Mouse (Mus musculus) T-helper 17 cell (primary cell): ENCODE data around the gene Epha6.

ENCODE experiments used
- in situ Hi-C, 2 experiments: fragments of 300-600 bp; cut with MboI, MseI; formaldehyde crosslinking; loops; 1 replicate in 1 of 2; 2 replicates in 1 of 2; pipeline ENCODE4 v1.15.1; 2025; ENCODE audit warnings: high pct_unique_total_duplicates in 2 of 2

The Epha6 gene

DNA sequence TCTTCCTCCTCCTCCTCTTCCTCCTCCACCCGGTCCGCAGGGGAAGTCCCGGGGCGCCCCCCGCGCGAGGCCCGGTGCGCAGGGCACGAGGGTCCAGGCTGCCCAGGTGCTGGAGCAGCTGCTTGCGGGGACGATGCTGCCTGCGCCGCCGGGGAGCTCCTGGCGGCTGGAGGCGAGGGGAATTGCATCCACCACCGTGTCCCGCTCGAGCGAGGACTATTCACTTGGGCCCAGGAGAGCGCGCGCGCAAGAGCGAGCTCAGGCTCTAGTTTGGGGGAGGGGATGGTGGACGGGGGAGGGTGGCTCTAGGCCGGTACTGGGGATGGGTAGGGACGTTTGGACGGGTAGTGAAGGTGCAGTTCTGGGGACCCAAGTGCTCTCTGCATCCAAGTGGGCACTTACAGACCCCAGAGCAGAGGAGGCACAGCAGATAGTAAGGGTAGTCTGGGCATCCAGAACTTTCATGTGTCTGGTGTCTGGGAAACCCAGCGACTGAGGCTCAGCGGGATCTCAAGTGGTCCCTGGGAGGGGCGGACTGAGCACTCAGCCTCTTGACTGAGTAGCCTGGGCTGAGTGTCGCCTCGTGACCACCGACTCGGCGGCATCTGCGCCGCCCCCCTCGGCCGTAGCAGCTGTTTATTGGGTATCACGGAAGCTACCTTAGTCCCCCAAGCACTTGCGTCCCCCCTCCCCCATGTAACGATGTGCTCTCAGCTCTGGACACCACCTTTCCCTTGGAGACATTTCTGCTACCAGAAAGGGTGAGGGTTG, at the start of gene Epha6:
TSS of gene Epha6 (minus strand) at position 471 of the 771 bp plus-strand sequence.
- in situ Hi-C loops = no loop called here

DNA sequence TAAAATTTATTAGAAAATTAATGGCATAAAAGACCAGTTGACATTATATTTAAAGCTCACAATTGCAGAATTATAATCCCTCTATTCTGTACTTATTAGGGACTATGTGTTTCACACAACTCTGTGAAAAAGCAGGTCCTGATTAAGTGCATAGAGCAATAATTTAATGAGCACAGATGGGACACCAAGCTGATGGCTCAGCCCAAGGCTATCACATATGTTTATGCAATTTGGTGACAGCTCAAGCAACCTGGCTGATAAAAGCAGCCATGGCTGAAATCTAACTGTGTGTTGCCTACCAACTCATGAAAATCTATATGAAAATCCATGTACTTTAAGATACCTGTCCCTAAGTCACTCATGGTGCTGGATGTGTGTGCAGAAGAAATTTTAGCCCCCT, 46.4 kb upstream of the Epha6 start:
- in situ Hi-C loops = no loop called here

DNA sequence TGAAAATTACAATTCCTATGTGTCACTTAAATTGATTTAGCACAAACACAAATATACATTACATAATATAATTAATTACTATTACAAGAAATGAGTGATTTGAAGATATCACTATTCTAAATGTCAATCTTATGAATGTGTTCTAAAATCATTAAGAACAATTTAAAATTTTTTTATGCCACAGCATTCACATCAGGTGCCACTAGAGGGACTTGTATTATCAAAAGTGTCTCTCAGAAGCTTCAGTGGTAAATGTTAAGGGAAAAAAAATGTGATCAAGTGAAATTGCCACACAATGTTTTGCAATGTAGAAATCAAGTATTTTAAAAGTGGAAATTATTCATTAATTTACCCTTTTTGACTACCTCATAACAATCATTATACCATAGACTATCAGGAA, 22.8 kb upstream of the Epha6 start:
- in situ Hi-C loops = no loop called here

DNA sequence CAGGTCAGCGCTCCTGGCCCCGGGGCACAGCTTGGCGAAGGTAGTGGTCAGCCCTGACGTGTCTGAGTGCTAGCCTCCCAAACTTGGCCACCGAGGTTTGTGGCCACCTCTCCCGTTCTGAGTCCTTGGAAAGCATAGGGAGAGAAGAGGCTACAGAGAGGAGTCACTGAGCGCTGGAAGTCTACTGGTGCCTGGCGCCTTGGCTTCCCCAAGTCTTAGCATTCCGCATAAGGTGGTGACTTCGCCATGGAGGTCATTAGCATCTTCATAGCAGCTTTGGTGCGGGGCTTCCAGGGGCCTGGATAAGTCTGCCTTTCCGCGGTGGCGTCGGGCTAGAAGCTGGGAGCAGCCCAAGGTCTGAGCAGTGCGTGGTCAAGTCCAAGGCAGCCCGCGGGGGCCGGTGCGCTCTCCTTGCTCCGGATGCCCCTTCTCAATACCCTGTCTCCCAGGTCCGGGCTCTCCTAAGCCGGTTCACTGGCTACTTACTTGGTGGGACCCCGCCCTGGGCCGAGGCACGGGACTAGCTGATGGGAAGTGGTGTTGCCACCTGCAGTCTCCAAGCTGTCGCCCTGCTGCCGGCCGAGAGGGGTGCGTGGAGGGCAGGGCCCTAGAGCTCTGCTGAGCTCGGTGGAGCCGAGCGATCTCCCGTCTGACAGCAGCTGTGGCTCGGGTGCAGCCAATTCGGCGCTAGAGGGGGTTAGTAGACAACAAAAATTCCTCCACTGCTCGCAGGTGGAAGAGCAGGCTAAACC, 677 bp upstream of the Epha6 start:
- in situ Hi-C loops = no loop called here

- in situ Hi-C loops = no loop called here
Observed at GRCm38 (mm10) chr16:60604613-60605012, 718 bp downstream of the Epha6 start.

- in situ Hi-C loops = no loop called here
Observed at GRCm38 (mm10) chr16:60585322-60585721, 20.0 kb downstream of the Epha6 start.

DNA sequence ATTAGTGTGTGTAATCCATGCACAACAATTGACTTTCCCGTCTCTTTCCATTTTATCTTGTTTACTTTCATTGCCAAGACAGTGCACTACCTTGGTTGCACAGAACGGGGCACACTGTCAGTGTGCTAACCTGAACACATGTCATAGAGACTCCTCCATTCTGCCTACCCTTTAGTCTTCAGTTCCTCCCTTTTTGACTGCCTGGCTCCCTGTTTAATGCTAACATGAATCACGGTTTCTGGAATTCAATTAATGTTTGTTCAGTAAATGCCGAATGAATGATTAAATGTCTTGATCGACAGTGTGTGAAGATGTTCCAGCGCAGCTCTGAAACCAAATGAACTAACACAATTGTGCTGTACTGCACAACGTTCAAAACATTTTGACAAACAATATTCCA, 20.6 kb downstream of the Epha6 start:
- in situ Hi-C loops = no loop called here

DNA sequence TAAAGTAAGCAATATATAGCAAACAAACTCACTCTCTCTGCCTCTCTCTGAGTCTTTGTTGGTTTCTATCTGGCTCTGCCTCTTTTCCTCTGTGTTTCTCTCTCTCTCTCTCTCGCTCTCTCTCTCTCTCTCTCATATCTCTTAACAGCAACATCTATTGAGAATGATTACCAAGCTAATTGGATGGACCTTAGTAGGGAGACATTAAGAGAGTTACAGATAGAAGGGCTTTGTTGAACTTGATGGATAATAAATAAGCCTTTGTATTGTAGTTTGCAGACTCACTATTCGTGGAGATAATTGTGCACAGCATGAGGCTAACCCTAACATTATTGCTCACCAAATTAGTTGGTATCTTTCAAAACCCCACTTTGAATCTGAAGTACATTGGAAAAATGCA, 34.8 kb downstream of the Epha6 start:
- in situ Hi-C loops = no loop called here

DNA sequence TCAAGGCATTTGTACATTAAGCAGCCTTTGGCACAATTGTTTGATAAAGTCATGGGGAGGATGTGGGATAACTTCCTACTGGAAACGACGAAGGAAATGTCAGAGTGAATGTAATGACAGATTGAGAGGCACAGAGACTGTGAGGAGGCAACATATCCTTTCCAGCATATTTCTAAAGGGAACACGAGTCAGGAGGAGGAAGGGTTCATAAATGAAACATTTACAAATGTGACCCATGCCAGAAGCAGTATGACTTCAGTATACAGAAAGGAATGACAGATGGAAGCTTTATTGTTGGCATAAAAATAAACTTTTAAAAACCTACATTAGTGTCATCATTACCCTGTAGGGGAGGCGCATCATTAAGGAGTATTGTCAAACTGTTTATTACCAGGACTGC, 60.9 kb downstream of the Epha6 start:
- in situ Hi-C loops = no loop called here

- in situ Hi-C loops = no loop called here
Observed at GRCm38 (mm10) chr16:60538233-60538632, 67.1 kb downstream of the Epha6 start.

- in situ Hi-C loops = no loop called here
Observed at GRCm38 (mm10) chr16:60509707-60510106, 95.6 kb downstream of the Epha6 start.

DNA sequence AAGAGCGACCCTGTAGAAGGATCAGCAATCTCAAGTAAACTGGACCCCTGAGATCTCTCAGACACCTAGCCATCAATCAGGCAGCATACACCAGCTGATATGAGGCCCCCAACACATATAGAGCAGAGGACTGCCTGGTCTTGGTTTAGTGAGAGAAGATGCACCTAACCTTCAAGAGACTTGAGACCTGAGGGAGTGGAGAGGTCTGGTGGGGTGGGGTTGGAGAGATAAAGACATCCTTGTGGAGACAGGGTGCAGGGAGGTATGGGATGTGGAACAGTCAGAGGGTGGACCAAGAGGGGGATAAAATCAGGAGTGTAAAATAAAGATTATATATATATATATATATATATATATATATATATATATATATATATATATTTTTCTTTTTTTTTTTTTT, 105.8 kb downstream of the Epha6 start:
- in situ Hi-C loops = no loop called here

- in situ Hi-C loops = no loop called here
Observed at GRCm38 (mm10) chr16:60475776-60476175, 129.6 kb downstream of the Epha6 start.

DNA sequence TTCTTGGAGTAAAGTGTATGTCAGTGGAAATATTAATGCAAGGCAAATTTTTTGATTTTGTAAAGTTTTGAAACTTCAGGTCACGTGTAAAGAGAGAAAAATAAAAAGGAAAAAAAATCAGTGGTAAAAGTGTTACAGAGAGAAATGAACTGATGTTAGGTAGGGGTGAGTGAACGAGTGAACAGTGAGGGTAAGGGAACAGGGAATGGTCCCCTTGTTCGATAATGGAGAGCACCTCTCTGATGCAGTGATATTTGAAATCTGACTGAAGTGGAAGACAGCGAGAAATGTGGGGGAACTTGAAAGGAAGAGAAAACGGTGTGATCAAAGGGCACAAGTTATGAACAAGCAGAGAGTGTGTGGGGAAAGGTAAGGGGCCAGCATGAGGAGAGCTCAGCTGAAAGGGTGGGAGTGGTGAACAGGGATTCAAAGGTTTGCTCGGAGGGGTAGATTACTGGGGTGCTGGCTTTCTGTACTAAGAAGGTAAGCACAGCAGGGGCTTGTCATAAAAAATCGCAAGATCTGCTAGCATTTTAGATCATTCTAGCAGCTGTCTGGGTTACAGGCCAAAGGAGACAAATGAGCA, 137.0 kb downstream of the Epha6 start:
- in situ Hi-C loops = no loop called here

DNA sequence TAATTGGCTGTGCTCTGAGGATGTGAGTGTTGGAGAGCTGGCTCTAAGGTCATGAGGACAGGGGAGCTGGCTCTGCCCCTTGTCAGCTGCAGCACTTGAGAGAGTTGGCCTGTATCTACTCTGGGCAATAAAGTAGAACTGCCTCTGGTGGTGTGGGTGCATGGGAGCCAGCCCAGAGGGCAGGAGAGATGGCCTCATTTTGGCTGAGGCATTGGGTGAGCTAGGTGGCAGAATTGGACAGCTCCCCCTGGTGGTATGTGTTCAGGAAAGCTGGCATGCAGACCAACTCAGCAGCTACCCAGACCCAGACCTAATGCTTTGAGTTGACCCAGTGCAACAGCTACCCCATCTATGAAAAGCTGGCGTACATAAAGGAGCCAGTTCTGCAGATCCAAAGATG, 170.0 kb downstream of the Epha6 start:
- in situ Hi-C loops = no loop called here

DNA sequence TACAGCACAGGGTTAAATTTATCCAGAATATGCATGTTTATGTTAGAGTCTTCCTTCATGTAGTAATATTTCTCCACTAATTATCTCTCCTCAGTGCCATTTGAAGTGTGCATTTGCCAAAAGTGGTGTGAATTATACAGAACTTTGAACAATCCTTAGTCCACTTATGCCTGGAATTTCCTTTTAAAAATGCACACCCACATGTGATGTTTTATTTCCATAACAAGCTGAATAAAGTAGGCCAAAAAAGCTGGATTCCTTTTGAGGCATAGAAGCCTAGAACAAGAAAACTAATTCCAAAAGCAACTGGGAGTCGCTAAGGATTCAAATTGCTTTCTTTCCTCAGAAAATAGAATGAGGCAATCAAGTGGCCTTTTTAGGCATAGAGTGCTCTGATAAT, 171.1 kb downstream of the Epha6 start:
- in situ Hi-C loops = no loop called here

- in situ Hi-C loops = no loop called here
Observed at GRCm38 (mm10) chr16:60395306-60395705, 210.0 kb downstream of the Epha6 start.

- in situ Hi-C loops = no loop called here
Observed at GRCm38 (mm10) chr16:60392961-60393360, 212.4 kb downstream of the Epha6 start.

- in situ Hi-C loops = no loop called here
Observed at GRCm38 (mm10) chr16:60375147-60375546, 230.2 kb downstream of the Epha6 start.

GRCm38 (mm10) chr16:60283963-60284362, 321.4 kb downstream of the Epha6 start:
- in situ Hi-C loops = no loop called here

GRCm38 (mm10) chr16:60274109-60274508, 331.2 kb downstream of the Epha6 start:
- in situ Hi-C loops = no loop called here
